Mouse (Mus musculus): ENCODE results near the gene Tnfsf12. TPM values are rescaled to one million over a fixed set of nuclear protein-coding genes. Genes with fewer than 3 reads are reported as not detected.
"Not testable (repeated sequence)": the region's sequence is repeated elsewhere in the genome, so short reads cannot be mapped to it uniquely, and the experiment has no call there.

The Tnfsf12 gene
- total RNA-seq, 2 experiments from 2014 or later = 1.3 TPM; not detected in 1

DNA sequence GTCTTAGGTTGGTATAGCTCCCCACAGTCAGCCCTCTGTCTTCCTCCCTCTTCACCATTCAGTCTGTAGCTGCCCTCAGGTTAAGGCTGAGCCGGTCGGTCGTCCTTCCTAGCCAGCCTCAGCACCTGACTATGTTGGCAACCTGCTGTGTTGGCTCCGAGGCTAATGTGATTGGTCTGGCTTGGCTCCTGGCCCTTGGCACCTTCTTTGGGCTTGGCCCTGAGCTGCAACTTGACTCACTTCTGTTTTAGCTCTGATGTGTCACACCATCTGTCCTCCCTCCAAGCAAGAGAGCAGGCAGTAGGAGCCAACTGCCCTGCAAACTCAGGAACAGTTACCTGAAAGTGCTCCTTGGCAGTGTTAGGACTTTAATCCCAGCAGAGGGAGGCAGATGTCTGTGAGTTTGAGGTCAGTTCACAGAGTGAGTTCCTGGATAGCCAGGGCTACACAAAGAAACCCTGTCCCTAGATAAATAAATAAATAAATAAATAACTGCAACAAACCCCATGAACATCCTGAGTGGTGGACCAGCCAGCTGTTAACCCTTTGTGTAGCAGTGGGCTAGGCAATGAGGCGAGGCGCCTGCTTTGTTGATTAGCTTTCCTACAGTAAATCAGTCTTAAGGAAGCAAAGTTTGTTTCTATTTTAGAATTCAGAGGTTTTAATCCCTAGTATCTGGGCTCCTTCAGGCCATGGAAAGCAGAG lies 11.3 kb upstream of the Tnfsf12 start:
- no peak for ATAC-seq (replicated peaks; ENCODE audit: low FRiP score, poor library complexity, severe bottlenecking)

DNA sequence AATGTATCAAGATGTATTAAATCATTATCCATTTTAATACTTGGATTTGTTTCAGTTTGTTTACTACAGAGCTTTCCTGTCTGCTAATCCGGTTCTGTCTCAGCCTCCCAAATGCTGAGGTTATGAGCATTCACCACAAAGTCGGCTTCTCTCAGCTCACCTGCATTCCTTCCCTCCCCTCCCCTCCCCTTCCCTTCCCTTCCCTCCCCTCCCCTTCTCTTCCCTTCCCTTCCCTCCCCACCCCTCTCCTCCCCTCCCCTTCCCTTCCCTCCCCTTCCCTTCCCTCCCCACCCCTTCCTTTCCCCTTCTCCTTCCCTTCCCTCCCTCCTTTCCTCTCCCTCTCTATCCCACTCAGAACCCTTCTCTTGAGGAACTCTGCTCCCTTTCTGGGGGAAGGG lies 9.0 kb upstream of the Tnfsf12 start:
- no peak for ATAC-seq (replicated peaks; ENCODE audit: low FRiP score, poor library complexity, severe bottlenecking)

DNA sequence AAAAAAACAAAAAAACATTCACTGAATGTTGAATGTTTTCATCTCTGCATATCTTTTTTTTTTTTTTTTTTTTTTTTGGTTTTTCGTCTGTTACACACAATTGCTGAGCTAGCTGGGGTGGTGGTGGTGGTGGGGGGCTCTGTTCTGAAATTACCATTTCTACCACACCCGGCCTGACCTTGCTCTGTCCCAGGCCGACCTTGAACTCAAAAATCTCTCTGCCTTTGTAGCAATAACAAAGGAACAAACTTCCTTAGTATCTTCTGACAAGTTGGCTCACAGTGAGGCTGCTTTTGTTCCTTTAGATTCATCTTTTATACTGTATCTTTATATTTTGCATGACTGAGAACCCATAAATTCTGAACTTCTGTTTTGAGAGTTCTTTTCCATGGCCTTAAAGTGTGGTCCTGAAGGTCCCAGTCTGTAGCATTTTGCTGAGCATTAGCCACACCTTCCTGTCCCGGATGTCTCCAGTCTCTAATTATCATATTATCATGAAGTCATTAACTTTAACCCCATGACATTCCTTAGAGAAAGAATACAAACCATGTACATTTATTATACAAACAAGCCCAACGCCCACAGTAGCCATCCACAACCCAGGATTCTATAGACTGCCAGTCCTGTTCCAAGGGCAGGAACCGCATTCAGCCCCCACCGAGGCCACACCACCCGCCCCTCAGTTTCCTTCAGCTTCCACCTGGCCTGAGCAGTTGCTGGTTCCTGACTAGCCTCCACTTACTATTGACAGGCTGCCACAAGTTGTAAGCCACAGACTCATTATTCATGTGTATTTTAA lies 8.4 kb upstream of the Tnfsf12 start:
- no peak for ATAC-seq (replicated peaks; ENCODE audit: low FRiP score, poor library complexity, severe bottlenecking)

DNA sequence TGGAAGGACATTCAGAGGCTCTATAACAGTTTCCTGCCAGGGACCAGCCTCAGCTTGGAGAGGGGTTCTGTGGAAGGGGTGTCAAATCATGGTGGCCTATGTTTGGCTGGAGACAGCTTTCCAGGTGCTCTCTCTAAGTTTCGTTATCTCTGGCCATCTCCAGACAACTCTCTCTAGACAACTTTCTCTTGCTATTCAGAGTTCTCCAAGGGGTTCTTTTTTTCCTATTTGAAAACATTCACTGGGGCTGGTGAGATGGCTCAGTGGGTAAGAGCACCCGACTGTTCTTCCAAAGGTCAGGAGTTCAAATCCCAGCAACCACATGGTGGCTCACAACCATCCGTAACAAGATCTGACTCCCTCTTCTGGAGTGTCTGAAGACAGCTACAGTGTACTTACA lies 7.7 kb upstream of the Tnfsf12 start:
- not testable (repeated sequence) for ATAC-seq (replicated peaks; ENCODE audit: low FRiP score, poor library complexity, severe bottlenecking)

DNA sequence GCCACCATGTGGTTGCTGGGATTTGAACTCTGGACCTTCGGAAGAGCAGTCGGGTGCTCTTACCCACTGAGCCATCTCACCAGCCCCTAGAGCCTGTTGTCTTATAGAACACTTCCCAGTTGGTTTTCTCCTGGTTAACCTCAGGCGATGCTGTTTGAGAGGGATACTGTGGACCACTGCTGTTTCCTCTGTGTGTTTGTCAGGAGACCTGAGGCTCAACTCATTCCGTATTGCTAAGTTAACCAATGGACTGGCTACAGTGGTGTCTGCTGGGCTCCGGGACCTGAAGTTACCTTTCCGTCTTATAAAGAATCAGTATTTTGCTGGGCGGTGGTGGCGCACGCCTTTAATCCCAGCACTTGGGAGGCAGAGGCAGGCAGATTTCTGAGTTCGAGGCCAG lies 7.2 kb upstream of the Tnfsf12 start:
- ATAC-seq (replicated peaks; ENCODE audit: low FRiP score, poor library complexity, severe bottlenecking) = not testable (repeated sequence)

DNA sequence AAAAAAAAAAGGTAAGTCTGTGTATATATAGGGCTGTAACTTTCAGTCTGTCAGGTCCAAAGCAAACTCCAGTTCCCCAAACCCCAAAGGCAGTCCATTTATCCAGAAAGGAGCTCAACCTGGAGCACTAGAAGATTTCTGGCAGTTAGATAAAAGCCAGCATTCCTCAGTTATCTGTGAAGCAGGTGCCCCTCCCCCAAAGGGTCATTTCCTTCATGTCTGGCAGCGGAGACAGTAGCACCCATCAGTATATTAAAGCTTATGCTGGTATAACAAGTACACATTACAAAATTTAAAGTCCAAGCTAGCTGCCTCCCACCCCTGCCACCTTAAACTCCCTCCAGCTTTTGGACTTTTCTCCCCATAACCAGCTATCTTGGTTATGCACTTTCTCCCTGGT lies 3.9 kb upstream of the Tnfsf12 start:
- ATAC-seq (replicated peaks; ENCODE audit: low FRiP score, poor library complexity, severe bottlenecking) = no peak

DNA sequence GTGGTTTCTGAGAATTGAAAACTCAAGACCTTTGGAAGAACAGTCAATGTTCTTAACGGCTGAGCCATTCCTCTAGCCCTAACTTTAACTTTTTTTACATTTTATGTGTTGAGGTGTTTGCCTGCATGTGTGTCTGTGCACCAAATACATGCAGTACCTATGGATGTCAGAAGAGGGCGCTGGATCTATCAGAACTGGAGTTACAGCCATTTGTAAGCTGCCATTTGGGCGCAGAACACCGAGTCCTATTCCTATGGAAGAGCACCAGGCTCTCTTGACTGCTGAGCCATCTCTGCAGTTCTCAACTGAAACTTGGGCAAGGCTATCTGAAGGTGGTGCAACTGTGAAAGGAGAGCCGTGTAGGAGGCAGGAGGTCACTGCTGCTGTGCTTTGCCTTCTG lies 2.9 kb upstream of the Tnfsf12 start:
- ATAC-seq (replicated peaks; ENCODE audit: low FRiP score, poor library complexity, severe bottlenecking) = no peak

DNA sequence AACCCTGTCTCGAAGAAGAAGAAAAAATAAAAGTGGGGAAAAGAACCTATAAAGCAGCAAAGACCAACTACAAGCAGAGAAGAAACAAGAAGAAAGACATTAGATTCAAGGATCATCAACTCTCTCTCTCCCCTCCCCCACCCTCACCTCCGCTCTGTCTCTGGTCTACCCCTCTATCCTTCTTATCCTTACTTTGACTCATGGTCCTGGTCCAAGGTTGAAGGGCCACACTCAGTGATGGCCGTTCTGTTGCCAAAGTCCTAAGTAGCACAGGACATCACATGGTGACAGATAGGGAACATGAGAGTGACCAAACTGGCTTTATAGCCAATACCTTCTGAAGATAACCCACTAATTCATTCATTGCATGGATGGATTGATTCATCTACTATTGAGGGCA lies 1.7 kb upstream of the Tnfsf12 start:
- ATAC-seq (replicated peaks; ENCODE audit: low FRiP score, poor library complexity, severe bottlenecking) = no peak

DNA sequence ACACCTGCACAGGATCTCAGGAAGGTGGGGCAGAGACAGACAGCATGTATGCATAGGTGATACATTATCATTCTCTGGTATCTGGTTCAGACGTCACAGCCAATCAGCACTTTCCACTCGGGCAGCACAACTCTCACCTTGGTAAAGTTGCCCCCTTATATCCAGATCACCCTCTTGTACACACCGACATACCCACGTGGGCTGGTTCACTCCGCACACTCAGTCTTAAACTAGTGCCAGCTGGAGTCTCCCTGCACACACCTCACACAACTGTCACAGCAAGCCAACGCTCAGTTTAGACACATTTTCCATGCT lies 646 bp downstream of the Tnfsf12 start:
- no peak for ATAC-seq (replicated peaks; ENCODE audit: low FRiP score, poor library complexity, severe bottlenecking)

DNA sequence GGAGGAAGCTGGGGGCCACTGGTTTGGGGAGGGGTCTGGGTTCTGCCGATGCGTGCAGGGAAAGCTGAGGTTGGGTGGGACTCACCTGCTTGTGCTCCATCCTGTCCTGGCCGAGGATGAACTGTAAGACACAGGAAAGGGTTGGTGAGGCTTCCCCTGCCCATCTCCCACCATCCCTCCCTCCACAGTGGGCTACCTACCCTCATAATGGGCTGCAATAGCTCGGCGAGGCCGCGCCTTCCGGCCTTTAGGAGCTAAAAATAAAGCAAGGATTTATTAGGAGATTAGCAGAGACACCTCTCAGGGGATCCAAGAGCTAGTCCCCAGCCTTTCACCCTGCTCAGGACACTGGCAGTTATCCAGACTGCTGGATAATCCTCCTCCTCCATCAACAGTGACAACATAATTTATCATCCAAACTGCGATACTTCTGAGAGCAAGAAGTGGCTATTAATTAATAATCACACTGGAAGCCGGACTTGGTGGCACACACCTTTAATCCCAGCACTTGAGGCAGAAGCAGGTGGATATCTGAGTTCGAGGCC lies 2.2 kb downstream of the Tnfsf12 start:
- ATAC-seq (replicated peaks; ENCODE audit: low FRiP score, poor library complexity, severe bottlenecking) = no peak

DNA sequence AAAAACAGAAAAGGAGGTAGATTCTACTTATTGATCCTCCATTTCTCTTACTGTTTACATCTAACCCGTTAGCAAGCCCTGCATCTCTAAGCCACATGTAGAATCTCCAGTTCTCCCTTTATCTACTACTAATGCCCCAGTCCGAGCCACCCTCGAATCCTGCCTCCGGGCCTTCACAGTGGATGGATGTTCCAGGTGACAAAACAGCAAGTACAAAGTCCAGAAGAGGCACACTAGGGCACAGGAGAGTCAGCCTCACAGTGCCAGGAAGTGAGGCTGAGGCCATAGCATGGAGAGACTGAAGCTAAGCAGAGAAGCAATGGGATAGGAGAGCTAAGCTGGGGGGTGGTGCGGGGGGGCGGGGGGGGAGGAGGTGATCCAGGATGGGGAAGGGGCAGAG lies 2.8 kb downstream of the Tnfsf12 start:
- ATAC-seq (replicated peaks; ENCODE audit: low FRiP score, poor library complexity, severe bottlenecking) = no peak

DNA sequence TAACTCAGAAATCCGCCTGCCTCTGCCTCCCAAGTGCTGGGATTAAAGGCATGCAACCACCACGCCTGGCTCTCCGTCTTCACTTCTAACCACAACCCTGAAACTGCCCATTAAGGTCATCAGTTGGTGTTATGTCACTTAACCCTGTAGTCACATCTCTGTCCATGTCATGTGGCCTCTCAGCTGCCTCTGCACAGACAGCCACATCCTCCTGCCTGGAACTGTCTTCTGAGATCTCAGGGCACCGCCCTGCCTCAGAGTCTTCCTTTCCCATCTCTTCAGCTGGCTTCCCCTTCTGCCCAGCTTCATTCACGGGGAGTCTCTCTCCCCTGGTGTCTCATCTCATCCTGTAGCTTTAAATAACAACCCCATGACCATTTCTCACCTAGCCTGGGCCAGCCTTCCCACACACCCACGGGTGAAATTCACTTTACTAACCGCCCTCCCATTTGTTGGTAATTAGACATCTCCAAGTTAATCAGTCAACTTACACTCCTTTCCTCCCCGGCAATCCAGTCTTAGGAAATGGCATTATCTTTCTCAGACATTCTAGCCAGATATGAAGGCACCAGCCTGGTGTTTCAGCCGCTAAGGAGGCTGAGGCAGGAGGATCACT lies 3.3 kb downstream of the Tnfsf12 start:
- ATAC-seq (replicated peaks; ENCODE audit: low FRiP score, poor library complexity, severe bottlenecking) = no peak

DNA sequence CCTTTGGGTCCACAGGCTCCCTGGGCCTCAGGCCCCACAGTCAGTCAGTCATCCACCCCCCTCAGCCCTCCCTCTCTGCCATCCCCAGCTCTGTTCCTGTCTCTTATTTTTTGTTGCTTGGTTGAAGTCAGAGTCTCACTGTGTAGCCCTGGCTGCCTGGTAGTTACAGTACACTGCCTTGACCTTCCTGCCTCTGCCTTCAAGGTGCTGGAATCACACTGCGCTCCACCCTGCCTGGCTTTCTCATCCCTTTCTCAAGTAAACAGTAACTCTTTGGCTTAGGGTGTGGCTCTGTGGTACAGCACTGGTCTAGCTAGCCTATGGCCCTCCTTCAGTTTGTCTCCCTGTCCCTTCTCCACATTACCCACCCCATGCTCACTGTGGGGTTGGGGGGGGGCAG lies 5.8 kb downstream of the Tnfsf12 start:
- ATAC-seq (replicated peaks; ENCODE audit: low FRiP score, poor library complexity, severe bottlenecking) = no peak

DNA sequence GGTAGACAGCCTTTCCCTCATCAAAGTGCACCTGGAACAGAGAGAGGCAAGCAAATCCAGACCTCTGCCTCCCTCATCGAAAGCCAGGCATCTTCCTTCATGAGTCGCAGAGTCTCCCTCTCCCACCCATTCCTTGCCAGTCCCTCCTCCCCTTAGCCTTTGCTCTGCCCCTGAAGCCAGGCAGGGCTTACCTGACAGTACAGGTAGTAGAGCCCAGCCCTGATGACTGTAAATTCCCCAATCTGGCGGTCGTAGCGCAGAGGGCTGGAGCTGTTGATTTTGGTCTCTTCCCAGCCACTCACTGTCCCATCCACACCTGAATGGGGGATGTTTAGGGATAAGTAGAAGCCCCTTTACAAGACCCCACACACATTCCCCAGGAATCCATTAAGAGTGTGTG lies 8.6 kb downstream of the Tnfsf12 start:
- ATAC-seq (replicated peaks; ENCODE audit: low FRiP score, poor library complexity, severe bottlenecking) = no peak

DNA sequence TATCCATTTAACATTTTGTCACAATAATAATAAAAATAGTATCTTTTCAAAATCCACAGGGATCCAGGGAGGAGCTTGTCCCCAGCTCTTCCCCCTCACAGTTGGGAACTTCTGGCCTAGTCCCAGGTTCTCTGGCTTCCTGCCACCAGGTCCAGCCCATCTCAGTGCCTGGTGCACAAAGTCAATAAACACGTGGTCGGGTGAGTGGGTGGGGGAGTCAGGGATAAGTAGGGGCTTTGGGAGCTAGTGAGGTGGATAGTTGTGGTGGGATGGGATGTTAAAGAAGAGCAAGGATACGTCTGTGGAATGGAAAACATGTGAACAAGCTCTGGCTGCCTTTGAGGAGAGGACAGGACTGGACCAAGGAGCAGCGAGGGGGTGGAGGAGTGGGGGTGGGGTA lies 9.3 kb downstream of the Tnfsf12 start:
- ATAC-seq (replicated peaks; ENCODE audit: low FRiP score, poor library complexity, severe bottlenecking) = no peak

DNA sequence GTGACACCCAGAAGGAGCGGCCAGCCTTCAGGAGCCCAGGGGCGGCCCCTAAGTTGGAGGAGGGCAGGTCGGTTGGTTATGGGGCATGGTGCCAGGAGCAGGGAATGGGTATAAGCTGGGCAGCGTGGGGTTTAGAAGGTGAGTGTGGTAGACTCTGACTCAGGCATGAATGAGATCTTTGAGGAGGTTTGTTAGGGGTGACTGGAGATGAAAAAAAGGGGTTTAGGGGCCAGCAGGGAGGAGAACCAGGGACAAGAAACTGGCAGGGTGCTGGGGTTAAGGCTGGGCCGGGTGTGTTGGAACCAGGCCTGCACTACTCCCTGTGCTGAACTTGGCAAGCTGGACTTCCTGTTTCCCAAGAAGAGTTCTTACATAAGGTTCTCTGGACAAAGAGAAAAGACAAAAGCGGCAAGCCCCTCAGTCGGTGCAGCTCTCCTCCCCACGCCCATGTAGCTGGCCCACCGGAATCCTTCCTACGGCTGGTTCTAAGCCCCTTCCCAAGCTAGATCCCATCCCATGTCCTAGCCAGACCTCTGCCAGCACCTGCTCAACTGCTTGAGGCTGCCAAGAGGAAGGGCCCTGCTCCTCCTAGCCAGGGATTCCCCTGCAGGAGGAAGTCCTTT lies 10.0 kb downstream of the Tnfsf12 start, which contains the start of gene Tnfsf13:
TSS of gene Tnfsf13 (minus strand) at position 259 of the 623 bp plus-strand sequence.
- peak; percentile 22; the same call in 1 of the 2 replicates for ATAC-seq (replicated peaks; ENCODE audit: low FRiP score, poor library complexity, severe bottlenecking)

DNA sequence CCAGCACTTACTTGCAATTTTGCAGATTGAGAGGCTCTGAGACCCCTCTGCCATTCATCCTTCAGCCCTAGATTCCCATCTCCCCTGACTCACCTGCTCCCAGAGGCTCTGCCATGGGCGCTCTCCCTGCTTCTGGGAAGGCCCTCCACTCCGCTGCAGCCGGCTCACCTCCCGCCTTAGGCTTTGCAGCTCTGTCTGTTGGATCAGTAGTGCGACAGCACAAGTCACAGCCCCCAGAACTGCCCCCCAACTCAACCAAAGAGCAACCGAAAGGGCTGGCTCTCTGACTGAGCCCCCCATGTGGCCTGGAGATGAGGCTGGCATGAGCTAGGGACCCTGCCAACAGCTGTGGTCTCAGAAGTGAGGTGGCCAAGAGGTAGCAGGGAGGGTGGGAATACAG lies 10.7 kb downstream of the Tnfsf12 start:
- ATAC-seq (replicated peaks; ENCODE audit: low FRiP score, poor library complexity, severe bottlenecking) = no peak

DNA sequence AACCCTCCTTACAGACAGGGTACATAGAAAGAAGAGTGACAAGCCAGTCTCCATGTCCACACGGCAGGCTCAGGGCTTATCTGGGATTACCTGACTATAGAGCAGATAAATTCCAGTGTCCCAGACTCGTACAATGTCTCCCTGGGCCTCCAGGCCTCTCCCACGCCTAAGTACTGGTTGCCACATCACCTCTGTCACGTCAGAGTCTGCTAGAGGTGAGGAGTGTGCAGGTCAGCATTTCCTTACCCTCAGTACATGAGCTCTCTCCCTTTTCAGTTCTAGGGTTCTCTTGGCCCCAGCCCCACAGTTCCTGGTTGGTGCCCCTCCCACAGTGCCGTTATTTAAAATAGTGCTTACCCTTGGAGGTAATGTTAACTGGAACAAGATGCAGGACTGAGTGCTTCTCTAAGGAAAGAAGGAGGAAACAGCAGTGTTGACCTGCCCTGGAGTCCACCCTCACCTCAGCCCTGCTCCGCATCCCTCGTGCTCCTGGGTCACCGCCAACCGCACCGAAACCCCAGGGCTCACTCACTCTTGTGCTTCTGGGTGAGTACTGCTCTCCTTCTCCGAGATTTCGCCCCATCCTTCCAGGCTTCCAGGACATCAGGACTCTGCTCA lies 11.4 kb downstream of the Tnfsf12 start:
- no peak for ATAC-seq (replicated peaks; ENCODE audit: low FRiP score, poor library complexity, severe bottlenecking)

DNA sequence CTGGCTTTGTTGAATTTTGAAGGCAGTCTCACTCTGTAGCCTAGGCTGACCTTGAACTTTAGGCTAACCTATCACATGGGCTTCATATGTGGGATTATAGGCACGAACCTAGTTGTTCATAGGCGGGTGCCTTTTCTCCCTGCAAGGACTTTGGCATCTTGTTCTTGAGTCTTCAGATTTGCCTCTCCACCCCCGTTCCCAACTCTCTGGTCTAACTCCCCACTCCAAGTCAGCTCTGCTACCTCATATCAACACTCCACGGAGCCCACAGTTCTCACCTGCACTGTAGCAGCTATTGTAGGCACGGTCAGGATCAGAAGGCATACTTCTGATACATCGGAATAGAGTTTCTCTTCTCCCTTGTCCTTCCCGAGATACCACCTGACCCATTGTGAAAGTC lies 12.1 kb downstream of the Tnfsf12 start:
- ATAC-seq (replicated peaks; ENCODE audit: low FRiP score, poor library complexity, severe bottlenecking) = no peak
